Mouse (Mus musculus): ENCODE results near the gene Krtap6-2. TPM values are rescaled to one million over a fixed set of nuclear protein-coding genes. Genes with fewer than 3 reads are reported as not detected.

Krtap6-2 gene
- total RNA-seq (2023), result not detected

DNA sequence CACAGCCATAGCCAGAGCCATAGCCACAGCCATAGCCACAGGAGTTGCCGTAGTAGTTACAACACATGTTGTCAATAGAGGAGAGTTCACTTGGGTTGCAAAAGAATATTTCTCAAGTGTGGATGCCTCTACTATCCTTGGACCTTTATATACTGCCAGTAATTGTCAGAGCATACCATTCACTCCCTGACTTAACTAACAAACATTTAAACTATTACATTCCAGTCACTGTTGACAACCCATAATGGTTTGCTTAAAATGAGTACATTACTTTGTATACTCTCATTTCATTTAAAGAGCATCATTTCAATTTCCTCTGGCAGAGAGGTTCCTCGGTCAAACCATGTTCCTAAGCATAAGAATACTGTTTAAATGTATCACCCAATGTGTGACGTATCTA is at the start of gene Krtap6-2:
Krtap6-2 (minus strand) TSS at position 101 of the 400 bp plus-strand sequence.

DNA sequence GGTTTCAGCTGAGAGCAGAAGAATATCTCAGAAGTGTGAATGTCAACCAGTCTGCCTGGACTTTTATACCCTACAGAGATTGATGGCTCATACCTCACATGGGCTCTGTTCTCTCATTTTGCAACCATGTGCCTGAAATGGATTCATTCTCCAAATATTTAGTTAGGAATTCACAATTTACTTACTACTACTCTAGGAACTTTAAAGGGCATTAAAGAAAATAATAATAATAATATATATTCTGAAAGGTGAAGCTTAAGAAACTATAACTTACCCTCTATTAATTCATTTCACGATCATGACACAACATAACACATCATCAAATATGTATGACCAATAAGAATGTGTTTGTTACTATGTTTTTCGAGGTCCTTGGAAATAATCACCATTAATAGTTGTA is 16.1 kb downstream of the Krtap6-2 start, which contains the start of gene Krtap21-1:
Krtap21-1 (minus strand) TSS at position 101 of the 400 bp plus-strand sequence.

Other genes starting within 250 kb of the Krtap6-2 start
- gene 1110057P08Rik, start 245.4 kb downstream of the Krtap6-2 start, total RNA-seq (2023), result not detected
- gene Krtap20-2, start 214.2 kb downstream of the Krtap6-2 start, total RNA-seq (2023), result not detected
- gene Krtap21-1, start 16.2 kb downstream of the Krtap6-2 start, total RNA-seq (2023), result not detected
- gene Krtap8-1, start 67.8 kb upstream of the Krtap6-2 start, total RNA-seq (2023), result not detected
- not detected for gene Krtap7-1, start 88.2 kb upstream of the Krtap6-2 start, total RNA-seq (2023)
- not detected for gene Krtap11-1, start 151.1 kb upstream of the Krtap6-2 start, total RNA-seq (2023)

Measured in neutrophil, adult 83 days (primary cell).